Mouse (Mus musculus) spleen, adult 18-20 months (tissue): ENCODE results near the gene Elmo1.

Experiments
- DNase-seq, 2 experiments: peaks; one replicate each; pipeline ENCODE4 v3.0.0; 2022; ENCODE audit warnings: mixed read lengths in 2 of 2

The Elmo1 gene

GRCm38 (mm10) chr13:20489698-20490417, 399.5 kb downstream of the Elmo1 start:
- no peak for DNase-seq

- DNase-seq, result no peak
Observed at GRCm38 (mm10) chr13:20490860-20491594, 400.6 kb downstream of the Elmo1 start.

GRCm38 (mm10) chr13:20491666-20492065, 401.3 kb downstream of the Elmo1 start:
- no peak for DNase-seq

- no peak for DNase-seq
Observed at GRCm38 (mm10) chr13:20494047-20494739, 403.8 kb downstream of the Elmo1 start.

GRCm38 (mm10) chr13:20501923-20502322, 411.5 kb downstream of the Elmo1 start:
- no peak for DNase-seq

- no peak for DNase-seq
Observed at GRCm38 (mm10) chr13:20503371-20503770, 413.0 kb downstream of the Elmo1 start.

GRCm38 (mm10) chr13:20507381-20508129, 417.2 kb downstream of the Elmo1 start:
- DNase-seq, result no peak

- DNase-seq, result no peak
Observed at GRCm38 (mm10) chr13:20511026-20511425, 420.6 kb downstream of the Elmo1 start.

GRCm38 (mm10) chr13:20512317-20513240, 422.2 kb downstream of the Elmo1 start:
- DNase-seq, result no peak

GRCm38 (mm10) chr13:20514721-20515120, 424.3 kb downstream of the Elmo1 start:
- DNase-seq, result no peak

GRCm38 (mm10) chr13:20516096-20516495, 425.7 kb downstream of the Elmo1 start:
- DNase-seq, result no peak

- DNase-seq, result no peak
Observed at GRCm38 (mm10) chr13:20517702-20518101, 427.3 kb downstream of the Elmo1 start.

- no peak for DNase-seq
Observed at GRCm38 (mm10) chr13:20521492-20521891, 431.1 kb downstream of the Elmo1 start.

GRCm38 (mm10) chr13:20523671-20524070, 433.3 kb downstream of the Elmo1 start:
- DNase-seq, result no peak

- peak in 1 of 2 experiments; percentile 11 for DNase-seq
Observed at GRCm38 (mm10) chr13:20525844-20526243, 435.4 kb downstream of the Elmo1 start.

- no peak for DNase-seq
Observed at GRCm38 (mm10) chr13:20537053-20537452, 446.7 kb downstream of the Elmo1 start.

GRCm38 (mm10) chr13:20537487-20537886, 447.1 kb downstream of the Elmo1 start:
- DNase-seq, result no peak

GRCm38 (mm10) chr13:20538216-20539070, 448.0 kb downstream of the Elmo1 start:
- DNase-seq, result no peak

GRCm38 (mm10) chr13:20539631-20540030, 449.2 kb downstream of the Elmo1 start:
- DNase-seq, result no peak

- DNase-seq, result no peak
Observed at GRCm38 (mm10) chr13:20546568-20547204, 456.3 kb downstream of the Elmo1 start.
